Mouse (Mus musculus) layer of hippocampus, postnatal 25 days (tissue): ENCODE data around the gene Lce1g. TPM values are rescaled to one million over a fixed set of nuclear protein-coding genes. Genes with fewer than 3 reads are reported as not detected.

Experiments used
- DNase-seq, 2 experiments: peaks; one replicate each; pipeline ENCODE4 v3.0.0; 2022; ENCODE audit warnings: mixed read lengths in 2 of 2, low spot score in 1 of 2; ENCODE audit errors: extremely low spot score in 1 of 2
- total RNA-seq, 2 experiments: library from RNA; stranded (reverse); gene quantifications; 2 replicates each; pipeline ENCODE4 v1.2.3; 2021

Lce1g gene
- total RNA-seq = not detected

GRCm38 (mm10) chr3:92752238-92752637, at the start of gene Lce1g:
Gene Lce1g, minus strand, starts transcription at chr3:92752338.
- no peak for DNase-seq

GRCm38 (mm10) chr3:92790414-92790813, 38.3 kb upstream of the Lce1g start, which contains the start of gene Lce1j:
Gene Lce1j, minus strand, starts transcription at chr3:92790514.
- no peak for DNase-seq

GRCm38 (mm10) chr3:92778799-92779198, 26.7 kb upstream of the Lce1g start, which contains the start of gene Lce1i:
Gene Lce1i, minus strand, starts transcription at chr3:92778899.
- DNase-seq = no peak

GRCm38 (mm10) chr3:92771573-92771972, 19.4 kb upstream of the Lce1g start:
- DNase-seq = no peak

- no peak for DNase-seq
Observed at GRCm38 (mm10) chr3:92764965-92765364, 12.8 kb upstream of the Lce1g start, which contains the start of gene Lce1h. Gene Lce1h, minus strand, starts transcription at chr3:92765065.

- peak in 1 of 2 experiments; percentile 3 for DNase-seq
Observed at GRCm38 (mm10) chr3:92753197-92753596, 1.1 kb upstream of the Lce1g start.

DNA sequence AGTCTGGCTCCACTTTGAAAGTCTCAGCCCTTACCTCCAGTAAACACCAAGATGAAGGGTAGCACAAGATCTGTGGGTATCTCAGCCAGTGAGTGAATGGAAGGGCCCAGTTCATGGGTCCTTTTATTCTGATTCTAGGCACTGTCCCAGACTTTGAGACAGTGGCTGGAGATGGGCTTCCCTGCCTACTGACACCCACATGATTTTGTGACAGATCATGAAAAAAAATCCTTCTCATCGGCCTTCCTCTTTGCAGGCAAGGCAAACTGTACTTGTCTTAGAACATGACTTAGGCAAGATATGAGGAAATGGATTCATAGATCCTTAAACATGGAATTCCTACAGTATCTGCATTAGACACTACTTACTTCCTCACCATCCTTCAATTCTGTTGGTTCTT, 13.1 kb downstream of the Lce1g start, which contains the start of gene Gm38119:
Gm38119 (minus strand) TSS at position 101 of the 400 bp plus-strand sequence.
- DNase-seq = no peak

GRCm38 (mm10) chr3:92722631-92723030, 29.5 kb downstream of the Lce1g start:
- DNase-seq = no peak

- DNase-seq = no peak
Observed at GRCm38 (mm10) chr3:92720250-92720649, 31.9 kb downstream of the Lce1g start, which contains the start of gene Lce1f. Gene Lce1f, minus strand, starts transcription at chr3:92720350.

DNA sequence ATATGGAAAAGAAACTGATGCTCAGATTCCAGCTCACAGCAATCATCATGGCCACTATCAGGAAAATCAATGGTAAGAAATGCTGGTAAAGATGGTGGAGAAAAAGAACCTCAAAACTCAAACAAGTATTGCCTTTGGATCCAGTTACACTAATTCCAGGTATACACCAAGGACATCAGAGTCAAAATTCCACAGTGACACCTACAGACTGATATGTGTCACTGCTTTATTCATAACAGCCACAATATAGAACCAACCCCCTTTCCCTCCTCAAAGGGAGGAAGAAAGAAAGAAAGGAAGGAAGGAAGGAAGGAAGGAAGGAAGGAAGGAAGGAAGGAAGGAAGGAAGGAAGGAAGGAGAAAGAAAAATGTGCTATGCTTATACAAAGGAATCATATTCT, 37.0 kb downstream of the Lce1g start:
- DNase-seq = no peak

DNA sequence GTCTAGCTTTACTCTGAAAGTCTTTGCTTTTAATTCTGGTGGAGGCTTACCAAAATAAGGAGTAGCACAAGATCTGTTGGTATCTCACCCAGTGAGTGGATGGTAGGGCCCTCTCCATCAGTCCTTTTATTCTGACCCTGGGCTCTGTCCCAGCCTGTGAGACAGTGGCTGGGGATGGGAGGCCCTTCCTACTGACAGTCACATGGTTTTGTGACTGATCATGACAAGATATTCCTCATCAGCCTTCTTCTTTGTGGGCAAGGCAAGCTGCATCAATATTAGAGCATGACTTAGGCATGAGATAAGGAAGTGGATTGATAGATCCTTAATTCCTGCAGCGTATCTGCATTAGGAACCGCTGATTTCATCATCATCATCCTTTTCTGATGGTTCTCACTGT, 43.2 kb downstream of the Lce1g start, which contains the start of gene Lce1e:
Lce1e (minus strand) TSS at position 101 of the 400 bp plus-strand sequence.
- DNase-seq = no peak

Other genes starting within 250 kb of the Lce1g start
- not detected for gene 2310046K23Rik, start 217.8 kb downstream of the Lce1g start, total RNA-seq
- not detected for gene Ivl, start 178.6 kb downstream of the Lce1g start, total RNA-seq
- gene Smcp, start 163.3 kb downstream of the Lce1g start, total RNA-seq = not detected
- gene 2210017I01Rik, start 144.8 kb downstream of the Lce1g start, total RNA-seq = not detected
- not detected for gene Lce6a, start 130.7 kb downstream of the Lce1g start, total RNA-seq
- not detected for gene Lce1a1, start 104.0 kb downstream of the Lce1g start, total RNA-seq
- not detected for gene Lce1b, start 95.4 kb downstream of the Lce1g start, total RNA-seq
- not detected for gene Lce1a2, start 82.0 kb downstream of the Lce1g start, total RNA-seq
- gene Lce1c, start 73.1 kb downstream of the Lce1g start, total RNA-seq = not detected
- not detected for gene Lce1d, start 65.1 kb downstream of the Lce1g start, total RNA-seq
- gene Lce1e, start 43.3 kb downstream of the Lce1g start, total RNA-seq = not detected
- gene Lce1f, start 32.0 kb downstream of the Lce1g start, total RNA-seq = not detected
- gene Gm38119, start 13.2 kb downstream of the Lce1g start, total RNA-seq = not detected
- gene Lce1h, start 12.7 kb upstream of the Lce1g start, total RNA-seq = not detected
- not detected for gene Lce1i, start 26.6 kb upstream of the Lce1g start, total RNA-seq
- gene Lce1j, start 38.2 kb upstream of the Lce1g start, total RNA-seq = not detected
- gene Lce1k, start 55.6 kb upstream of the Lce1g start, total RNA-seq = not detected
- not detected for gene Kprp, start 74.9 kb upstream of the Lce1g start, total RNA-seq
- not detected for gene Lce1l, start 98.9 kb upstream of the Lce1g start, total RNA-seq
- not detected for gene 2310050C09Rik, start 117.9 kb upstream of the Lce1g start, total RNA-seq
- not detected for gene Lce3a, start 173.9 kb upstream of the Lce1g start, total RNA-seq
- gene Lce3b, start 180.6 kb upstream of the Lce1g start, total RNA-seq = not detected
- gene Lce3c, start 192.1 kb upstream of the Lce1g start, total RNA-seq = not detected
- not detected for gene Lce3d, start 205.1 kb upstream of the Lce1g start, total RNA-seq
- gene Lce3e, start 214.7 kb upstream of the Lce1g start, total RNA-seq = not detected
- not detected for gene Lce3f, start 239.9 kb upstream of the Lce1g start, total RNA-seq